Mouse (Mus musculus): Measurements from ENCODE around the gene BC080695. TPM values are rescaled to one million over a fixed set of nuclear protein-coding genes. Genes with fewer than 3 reads are reported as not detected.
"Not testable (repeated sequence)": the region's sequence is repeated elsewhere in the genome, so short reads cannot be mapped to it uniquely, and the experiment has no call there.

BC080695 gene
- polyA plus RNA-seq (2015; fragmentation: Nextera tagmentation; extraction: Ambion mirVana): not detected in 2 replicates

GRCm38 (mm10) chr4:143551400-143551799 lies at the start of gene BC080695, which contains the start of gene Gm13057:
TSS of gene BC080695 (plus strand) at chr4:143551700.
TSS of gene Gm13057 (plus strand) at chr4:143551709.
- H3K27ac ChIP-seq: not testable (repeated sequence)

GRCm38 (mm10) chr4:143511043-143511442 lies 40.5 kb upstream of the BC080695 start, which contains the start of gene Gm13043:
TSS of gene Gm13043 (plus strand) at chr4:143511343.
- Histone ChIP-seq H3K9me3 (no peaks in the 10 kb centered on the region), H3K36me3 (no peaks in the 10 kb centered on the region), H3K4me3 (no peak within 1 kb of the TSS), H3K9ac (no peak within 1 kb of the TSS), H3K27ac (no peak within 1 kb of the TSS), H3K27me3 (no peaks in the 10 kb centered on the region), H3K4me2 (no peak within 1 kb of the TSS), H3K4me1 (no peaks in the 10 kb centered on the region)
- no peak for ATAC-seq (ENCODE audit: borderline replicate concordance, extremely low read depth, low FRiP score, low TSS enrichment)
- 79% methylated on average over 3 of the region's 3 CpGs for WGBS

More at GRCm38 (mm10) chr4:143551400-143551799, at the start of gene BC080695, which contains the start of gene Gm13057:
- not testable (repeated sequence) for H3K9me3 ChIP-seq; H3K9ac ChIP-seq; H3K4me1 ChIP-seq; ATAC-seq (ENCODE audit: borderline replicate concordance, extremely low read depth, low FRiP score, low TSS enrichment); H3K27me3 ChIP-seq; H3K36me3 ChIP-seq; H3K4me2 ChIP-seq; H3K4me3 ChIP-seq
- no CpG with 5 or more reads among the region's 3 CpGs for WGBS

DNA sequence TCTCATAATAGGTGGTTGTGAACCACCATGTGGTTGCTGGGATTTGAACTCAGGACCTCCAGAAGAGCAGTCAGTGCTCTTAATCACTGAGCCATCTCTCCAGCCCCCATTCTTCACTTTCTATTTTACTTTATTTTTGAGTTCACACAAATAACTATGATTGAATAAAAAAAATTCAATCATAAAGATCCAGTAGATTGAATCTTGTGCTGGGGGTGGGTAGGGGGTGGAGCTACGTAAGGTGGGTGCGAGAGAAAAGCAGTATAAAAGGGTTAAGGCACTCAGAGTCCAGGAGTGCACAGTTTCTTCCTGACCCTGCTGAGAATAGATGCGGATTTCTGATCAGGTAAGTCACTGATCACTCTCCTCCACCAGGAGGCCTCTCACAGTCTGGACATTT lies 15.8 kb upstream of the BC080695 start, which contains the start of gene Gm13040:
Gm13040 (plus strand) TSS at position 301 of the 400 bp plus-strand sequence.
- not testable (repeated sequence) for H3K9me3 ChIP-seq; H3K4me2 ChIP-seq; H3K4me1 ChIP-seq; ATAC-seq (ENCODE audit: borderline replicate concordance, extremely low read depth, low FRiP score, low TSS enrichment); H3K36me3 ChIP-seq; H3K4me3 ChIP-seq; H3K27ac ChIP-seq; H3K9ac ChIP-seq; H3K27me3 ChIP-seq
- WGBS: no CpG with 5 or more reads among the region's 3 CpGs

DNA sequence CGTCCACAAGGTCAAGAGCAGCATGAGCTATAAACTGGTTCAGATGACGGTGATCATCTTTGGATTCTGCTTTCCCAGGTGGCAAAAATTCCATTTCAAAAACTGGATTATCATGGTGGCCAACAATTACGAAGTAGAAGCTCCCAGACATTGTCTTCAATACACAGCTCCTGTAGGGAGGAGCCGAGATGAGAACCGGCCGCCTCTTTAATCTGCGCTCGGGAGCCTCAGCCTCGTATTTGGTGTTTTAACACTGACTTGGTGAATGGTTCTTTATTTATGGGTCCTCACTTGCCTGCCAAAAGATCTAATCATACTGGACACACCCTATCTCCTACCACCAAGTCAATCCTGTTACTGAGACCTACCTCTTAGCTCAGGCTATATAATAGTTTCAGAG lies 60.4 kb downstream of the BC080695 start:
- H3K27ac ChIP-seq; H3K36me3 ChIP-seq; H3K9ac ChIP-seq; H3K4me1 ChIP-seq; ATAC-seq (ENCODE audit: borderline replicate concordance, extremely low read depth, low FRiP score, low TSS enrichment); H3K4me2 ChIP-seq; H3K9me3 ChIP-seq; H3K27me3 ChIP-seq; H3K4me3 ChIP-seq: not testable (repeated sequence)
- 78% methylated on average over 9 of the region's 9 CpGs for WGBS

DNA sequence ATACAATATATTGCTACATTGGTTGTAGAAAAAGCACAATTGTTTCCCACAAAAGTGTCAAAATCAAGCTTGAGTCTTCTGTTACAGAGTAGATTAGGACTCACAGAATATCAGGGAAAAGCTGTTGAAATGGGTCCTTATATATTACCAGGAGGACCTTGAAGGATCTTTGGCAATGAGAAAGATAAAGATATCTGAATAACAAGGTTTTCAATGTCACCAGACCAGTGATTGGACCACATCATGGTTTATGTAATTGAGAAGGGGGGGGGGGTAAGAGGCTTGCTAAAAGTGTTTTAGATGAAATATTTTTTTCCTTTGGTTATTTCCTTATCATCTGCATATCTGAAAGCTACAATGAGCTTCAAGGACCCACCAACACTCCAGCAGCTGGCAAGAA lies 63.2 kb downstream of the BC080695 start, which contains the start of gene Gm13083:
Gm13083 (plus strand) TSS at position 301 of the 400 bp plus-strand sequence.
- not testable (repeated sequence) for H3K9ac ChIP-seq; H3K9me3 ChIP-seq; H3K27ac ChIP-seq; H3K27me3 ChIP-seq; H3K4me1 ChIP-seq; H3K36me3 ChIP-seq; H3K4me2 ChIP-seq; H3K4me3 ChIP-seq; ATAC-seq (ENCODE audit: borderline replicate concordance, extremely low read depth, low FRiP score, low TSS enrichment)

GRCm38 (mm10) chr4:143618101-143618500 lies 66.6 kb downstream of the BC080695 start:
- ATAC-seq (ENCODE audit: borderline replicate concordance, extremely low read depth, low FRiP score, low TSS enrichment); H3K9me3 ChIP-seq; H3K9ac ChIP-seq; H3K27ac ChIP-seq; H3K4me1 ChIP-seq; H3K4me3 ChIP-seq; H3K27me3 ChIP-seq; H3K36me3 ChIP-seq; H3K4me2 ChIP-seq: not testable (repeated sequence)
- WGBS: 78% methylated on average over 4 of the region's 4 CpGs

Other genes with a start within 250 kb of the BC080695 start
- gene Lrrc38, start 201.9 kb upstream of the BC080695 start, polyA plus RNA-seq (2015; fragmentation: Nextera tagmentation; extraction: Ambion mirVana): 0.06 and 0.07 TPM in 2 replicates
- not detected in 2 replicates for gene Pramel1, start 157.3 kb upstream of the BC080695 start, polyA plus RNA-seq (2015; fragmentation: Nextera tagmentation; extraction: Ambion mirVana)
- 17.4 and 19.7 TPM in 2 replicates for gene Pramef8, start 139.3 kb upstream of the BC080695 start, polyA plus RNA-seq (2015; fragmentation: Nextera tagmentation; extraction: Ambion mirVana)
- gene Oog4, start 101.4 kb upstream of the BC080695 start, polyA plus RNA-seq (2015; fragmentation: Nextera tagmentation; extraction: Ambion mirVana): not detected in 2 replicates
- gene Gm13043, start 40.4 kb upstream of the BC080695 start, polyA plus RNA-seq (2015; fragmentation: Nextera tagmentation; extraction: Ambion mirVana): not detected in 2 replicates
- gene Gm13040, start 15.7 kb upstream of the BC080695 start, polyA plus RNA-seq (2015; fragmentation: Nextera tagmentation; extraction: Ambion mirVana): not detected in 2 replicates
- gene Gm13057, start within 50 bp of the BC080695 start, polyA plus RNA-seq (2015; fragmentation: Nextera tagmentation; extraction: Ambion mirVana): not detected in 2 replicates
- gene Gm13083, start 63.3 kb downstream of the BC080695 start, polyA plus RNA-seq (2015; fragmentation: Nextera tagmentation; extraction: Ambion mirVana): not detected in 2 replicates
- gene Gm13088, start 105.5 kb downstream of the BC080695 start, polyA plus RNA-seq (2015; fragmentation: Nextera tagmentation; extraction: Ambion mirVana): not detected in 2 replicates
- gene Gm13089, start 151.0 kb downstream of the BC080695 start, polyA plus RNA-seq (2015; fragmentation: Nextera tagmentation; extraction: Ambion mirVana): not detected in 2 replicates
- gene Gm13078, start 167.8 kb downstream of the BC080695 start, polyA plus RNA-seq (2015; fragmentation: Nextera tagmentation; extraction: Ambion mirVana): not detected in 2 replicates
- gene Gm13023, start 237.7 kb downstream of the BC080695 start, polyA plus RNA-seq (2015; fragmentation: Nextera tagmentation; extraction: Ambion mirVana): not detected in 2 replicates